Mouse (Mus musculus) liver, embryonic 13.5 days (tissue): ENCODE measurements around the gene Fam222b. TPM values are rescaled to one million over a fixed set of nuclear protein-coding genes. Genes with fewer than 3 reads are reported as not detected.

Experiments
- ATAC-seq: fragments of 200-750 bp; cut with Nextera tagmentation; 2 replicates; pipeline ENCODE4 v1.8.0; 2017; ENCODE audit warnings: low read depth, mild to moderate bottlenecking, moderate number of reproducible peaks, moderate library complexity
- DNase-seq: peaks from one replicate; pipeline ENCODE4 v3.0.0; 2022
- H3K27ac ChIP-seq: fragments of 300-500 bp; sonication (generic); 2 replicates; pipeline ENCODE4 v1.5.1; 2015; ENCODE audit warnings: moderate library complexity, mild to moderate bottlenecking, inconsistent platforms
- H3K27me3 ChIP-seq: fragments of 300-500 bp; sonication (generic); 2 replicates; pipeline ENCODE4 v1.6.1; 2015; ENCODE audit warnings: mild to moderate bottlenecking, inconsistent platforms
- H3K36me3 ChIP-seq: fragments of 300-500 bp; sonication (generic); 2 replicates; pipeline ENCODE4 v1.6.1; 2015; ENCODE audit warnings: mild to moderate bottlenecking, inconsistent platforms
- H3K4me1 ChIP-seq: fragments of 300-500 bp; sonication (generic); replicated peaks from 2 replicates; pipeline ENCODE4 v1.6.1; 2015; ENCODE audit warnings: inconsistent platforms
- H3K4me2 ChIP-seq: fragments of 300-500 bp; sonication (generic); 2 replicates; pipeline ENCODE4 v1.6.1; 2015; ENCODE audit warnings: inconsistent platforms, mild to moderate bottlenecking, moderate library complexity
- H3K4me3 ChIP-seq: fragments of 300-500 bp; sonication (generic); replicated peaks from 2 replicates; pipeline ENCODE4 v1.5.1; 2015; ENCODE audit warnings: mild to moderate bottlenecking, inconsistent platforms
- H3K9ac ChIP-seq: fragments of 300-500 bp; sonication (generic); 2 replicates; pipeline ENCODE4 v1.6.1; 2015; ENCODE audit warnings: mild to moderate bottlenecking, inconsistent platforms
- H3K9me3 ChIP-seq: fragments of 300-500 bp; sonication (generic); replicated peaks from 2 replicates; pipeline ENCODE4 v1.6.1; 2016; ENCODE audit warnings: inconsistent platforms
- WGBS: fragments of 180-500 bp; shearing (Covaris S2); methylation state at CpG from one replicate; pipeline ENCODE4 v1.1.7; 2015; ENCODE audit not compliant: insufficient replicate concordance; 5-methylcytosine and 5-hydroxymethylcytosine counted together
- polyA plus RNA-seq: library from polyadenylated mRNA; unstranded; fragments of >200 nt; fragmentation: Nextera tagmentation; extraction: Ambion mirVana; gene quantifications from 2 replicates; pipeline ENCODE4 v1.2.1, GENCODE M21; 2015

The Fam222b gene
- polyA plus RNA-seq, 1 experiment from 2014 or later, result 3.7 TPM

GRCm38 (mm10) chr11:78164924-78165760, 70.7 kb downstream of the Fam222b start, which contains the start of gene Traf4:
TSS of gene Traf4 (minus strand) at chr11:78165589.
- peaks cover 34% of the 10 kb centered on the region for H3K36me3 ChIP-seq
- no peaks in the 10 kb centered on the region for H3K9me3 ChIP-seq
- peak within 1 kb of the TSS; percentile 91 for H3K27ac ChIP-seq
- H3K4me3 ChIP-seq, result peak within 1 kb of the TSS; percentile 95
- H3K9ac ChIP-seq, result peak within 1 kb of the TSS; percentile 99
- WGBS, result under 1% methylated on average over 76 of the region's 78 CpGs
- DNase-seq (peak; percentile 73), ATAC-seq (peak; percentile 79)
- no peaks in the 10 kb centered on the region for H3K27me3 ChIP-seq
- H3K4me1 ChIP-seq, result peaks cover 92% of the 10 kb centered on the region
- H3K4me2 ChIP-seq, result peak within 1 kb of the TSS; percentile 100

GRCm38 (mm10) chr11:78165761-78166109, 71.3 kb downstream of the Fam222b start:
- DNase-seq (no peak), ATAC-seq (peak; percentile 19)
- peaks cover 92% of the 10 kb centered on the region for H3K4me1 ChIP-seq
- 4% methylated on average over 16 of the region's 16 CpGs for WGBS
- peak overlapping the region; percentile 100 for H3K4me2 ChIP-seq
- H3K9me3 ChIP-seq, result no peaks in the 10 kb centered on the region
- peak overlapping the region; percentile 99 for H3K9ac ChIP-seq
- peaks cover 30% of the 10 kb centered on the region for H3K36me3 ChIP-seq
- peak overlapping the region; percentile 91 for H3K27ac ChIP-seq
- peak overlapping the region; percentile 95 for H3K4me3 ChIP-seq
- no peaks in the 10 kb centered on the region for H3K27me3 ChIP-seq

GRCm38 (mm10) chr11:78166161-78166560, 71.7 kb downstream of the Fam222b start:
- H3K9me3 ChIP-seq, result no peaks in the 10 kb centered on the region
- H3K36me3 ChIP-seq, result peaks cover 30% of the 10 kb centered on the region
- H3K4me3 ChIP-seq, result peak overlapping the region; percentile 95
- DNase-seq (no peak), ATAC-seq (no peak)
- peak overlapping the region; percentile 91 for H3K27ac ChIP-seq
- WGBS, result 51% methylated on average over 4 of the region's 4 CpGs
- H3K9ac ChIP-seq, result peak overlapping the region; percentile 99
- H3K4me2 ChIP-seq, result peak overlapping the region; percentile 100
- peaks cover 92% of the 10 kb centered on the region for H3K4me1 ChIP-seq
- no peaks in the 10 kb centered on the region for H3K27me3 ChIP-seq

GRCm38 (mm10) chr11:78166640-78167039, 72.2 kb downstream of the Fam222b start:
- no peak for DNase-seq
- ATAC-seq, result no peak
- no peaks in the 10 kb centered on the region for H3K9me3 ChIP-seq
- H3K27me3 ChIP-seq, result no peaks in the 10 kb centered on the region
- H3K27ac ChIP-seq, result peak overlapping the region; percentile 91
- H3K4me2 ChIP-seq, result peak overlapping the region; percentile 100
- no peak overlapping the region for H3K4me3 ChIP-seq
- peak overlapping the region; percentile 62 for H3K9ac ChIP-seq
- peaks cover 89% of the 10 kb centered on the region for H3K4me1 ChIP-seq
- peaks cover 26% of the 10 kb centered on the region for H3K36me3 ChIP-seq
- WGBS, result 63% methylated on average over 6 of the region's 6 CpGs

- Histone ChIP-seq H3K27me3 (no peaks in the 10 kb centered on the region), H3K9me3 (no peaks in the 10 kb centered on the region), H3K4me2 (peak overlapping the region; percentile 73), H3K4me1 (peaks cover 89% of the 10 kb centered on the region), H3K9ac (peak overlapping the region; percentile 62), H3K36me3 (peaks cover 24% of the 10 kb centered on the region), H3K27ac (peak overlapping the region; percentile 91), H3K4me3 (no peak overlapping the region)
- WGBS, result 89% methylated on average over 14 of the region's 14 CpGs
- DNase-seq (no peak), ATAC-seq (no peak)
Observed at GRCm38 (mm10) chr11:78167257-78167959, 72.9 kb downstream of the Fam222b start.

GRCm38 (mm10) chr11:78168541-78169468, 74.3 kb downstream of the Fam222b start:
- DNase-seq (no peak), ATAC-seq (peak; percentile 65)
- Histone ChIP-seq H3K27me3 (no peaks in the 10 kb centered on the region), H3K9me3 (no peaks in the 10 kb centered on the region), H3K4me1 (peaks cover 84% of the 10 kb centered on the region), H3K36me3 (peaks cover 13% of the 10 kb centered on the region), H3K9ac (peak overlapping the region; percentile 62), H3K4me3 (peak overlapping the region; percentile 50), H3K4me2 (peak overlapping the region; percentile 73), H3K27ac (peak overlapping the region; percentile 91)
- WGBS, result 17% methylated on average over 19 of the region's 19 CpGs

GRCm38 (mm10) chr11:78170306-78170705, 75.8 kb downstream of the Fam222b start:
- peak overlapping the region; percentile 73; the same call in 1 of the 2 replicates for H3K4me2 ChIP-seq
- ATAC-seq, result no peak

GRCm38 (mm10) chr11:78171328-78171727, 76.9 kb downstream of the Fam222b start:
- Histone ChIP-seq H3K4me1 (peaks cover 90% of the 10 kb centered on the region), H3K27me3 (no peaks in the 10 kb centered on the region), H3K36me3 (peaks cover 13% of the 10 kb centered on the region), H3K27ac (peak overlapping the region; percentile 91), H3K9me3 (no peaks in the 10 kb centered on the region), H3K9ac (no peak overlapping the region), H3K4me2 (no peak overlapping the region), H3K4me3 (no peak overlapping the region)
- no peak for DNase-seq
- 55% methylated on average over 4 of the region's 4 CpGs for whole genome bisulfite sequencing
- ATAC-seq, result no peak

More at GRCm38 (mm10) chr11:78170306-78170705, 75.8 kb downstream of the Fam222b start:
- whole genome bisulfite sequencing, result 85% methylated on average over 15 of the region's 15 CpGs
- DNase-seq, result no peak
- Histone ChIP-seq H3K9ac (peak overlapping the region; percentile 62), H3K27ac (peak overlapping the region; percentile 91), H3K4me3 (no peak overlapping the region), H3K36me3 (peaks cover 13% of the 10 kb centered on the region), H3K27me3 (no peaks in the 10 kb centered on the region), H3K4me1 (peaks cover 90% of the 10 kb centered on the region), H3K9me3 (no peaks in the 10 kb centered on the region)

- Histone ChIP-seq H3K9ac (peak overlapping the region; percentile 10), H3K27me3 (no peaks in the 10 kb centered on the region), H3K4me1 (peaks cover 81% of the 10 kb centered on the region), H3K4me2 (no peak overlapping the region), H3K4me3 (no peak overlapping the region), H3K9me3 (no peaks in the 10 kb centered on the region), H3K27ac (peak overlapping the region; percentile 37; the same call in 1 of the 2 replicates), H3K36me3 (peaks cover 13% of the 10 kb centered on the region)
- 82% methylated on average over 16 of the region's 16 CpGs for WGBS
- ATAC-seq (no peak), DNase-seq (no peak)
Observed at GRCm38 (mm10) chr11:78172034-78172747, 77.7 kb downstream of the Fam222b start.

GRCm38 (mm10) chr11:78172748-78173383, 78.4 kb downstream of the Fam222b start:
- Histone ChIP-seq H3K9me3 (no peaks in the 10 kb centered on the region), H3K36me3 (peaks cover 13% of the 10 kb centered on the region), H3K9ac (peak overlapping the region; percentile 10; the same call in 1 of the 2 replicates), H3K4me2 (no peak overlapping the region), H3K27me3 (no peaks in the 10 kb centered on the region), H3K4me3 (no peak overlapping the region), H3K27ac (peak overlapping the region; percentile 47), H3K4me1 (peaks cover 74% of the 10 kb centered on the region)
- ATAC-seq, result no peak
- DNase-seq, result no peak
- WGBS, result 82% methylated on average over 19 of the region's 19 CpGs
